Mouse (Mus musculus) R1 (cell line): ENCODE measurements around the gene Asap3.
A peak's percentile ranks its signal among the peaks of the same experiment; 100 is the strongest.

ENCODE experiments used
- DNase-seq: peaks from one replicate; pipeline ENCODE4 v3.0.0-alpha.2; 2018; ENCODE audit warnings: low read depth, low spot score

The Asap3 gene

GRCm38 (mm10) chr4:136180408-136181330, 25.5 kb upstream of the Asap3 start:
- peak; percentile 99 for DNase-seq

- no peak for DNase-seq
These were observed 24.8 kb upstream of the Asap3 start for GRCm38 (mm10) chr4:136181367-136181766.

GRCm38 (mm10) chr4:136185375-136185774, 20.8 kb upstream of the Asap3 start:
- no peak for DNase-seq

GRCm38 (mm10) chr4:136186315-136186714, 19.9 kb upstream of the Asap3 start:
- no peak for DNase-seq

GRCm38 (mm10) chr4:136186739-136187472, 19.3 kb upstream of the Asap3 start:
- no peak for DNase-seq

GRCm38 (mm10) chr4:136188973-136189737, 17.0 kb upstream of the Asap3 start:
- DNase-seq = no peak

- DNase-seq = no peak
These were observed 16.3 kb upstream of the Asap3 start for GRCm38 (mm10) chr4:136189912-136190311.

GRCm38 (mm10) chr4:136193571-136193970, 12.6 kb upstream of the Asap3 start:
- DNase-seq = peak; percentile 93

- DNase-seq = no peak
These were observed 11.1 kb upstream of the Asap3 start for GRCm38 (mm10) chr4:136195029-136195428.

GRCm38 (mm10) chr4:136195629-136196028, 10.5 kb upstream of the Asap3 start:
- DNase-seq = no peak

GRCm38 (mm10) chr4:136196201-136196600, 10.0 kb upstream of the Asap3 start:
- DNase-seq = no peak

- peak; percentile 96 for DNase-seq
These were observed 7.3 kb upstream of the Asap3 start for GRCm38 (mm10) chr4:136198846-136199245.

- DNase-seq = peak; percentile 67
These were observed 6.4 kb upstream of the Asap3 start for GRCm38 (mm10) chr4:136199562-136200292.

GRCm38 (mm10) chr4:136202509-136202908, 3.7 kb upstream of the Asap3 start:
- peak; percentile 87 for DNase-seq

GRCm38 (mm10) chr4:136204775-136205174, 1.4 kb upstream of the Asap3 start:
- no peak for DNase-seq

- DNase-seq = peak; percentile 93
These were observed 778 bp downstream of the Asap3 start for GRCm38 (mm10) chr4:136206943-136207342.

GRCm38 (mm10) chr4:136210931-136211330, 4.8 kb downstream of the Asap3 start:
- no peak for DNase-seq

GRCm38 (mm10) chr4:136213629-136214028, 7.5 kb downstream of the Asap3 start:
- no peak for DNase-seq

GRCm38 (mm10) chr4:136214828-136215227, 8.7 kb downstream of the Asap3 start:
- no peak for DNase-seq

- no peak for DNase-seq
These were observed 9.4 kb downstream of the Asap3 start for GRCm38 (mm10) chr4:136215576-136215975.

GRCm38 (mm10) chr4:136217063-136217462, 10.9 kb downstream of the Asap3 start:
- DNase-seq = no peak
